Mouse (Mus musculus) thymus, postnatal 36 days (tissue): ENCODE measurements around the gene Actr1a.
A peak's percentile ranks its signal among the peaks of the same experiment; 100 is the strongest.

Experiments used
- DNase-seq, 2 experiments: peaks; one replicate each; pipeline ENCODE4 v3.0.0; 2022; ENCODE audit warnings: mixed read lengths in 2 of 2

The Actr1a gene

DNA sequence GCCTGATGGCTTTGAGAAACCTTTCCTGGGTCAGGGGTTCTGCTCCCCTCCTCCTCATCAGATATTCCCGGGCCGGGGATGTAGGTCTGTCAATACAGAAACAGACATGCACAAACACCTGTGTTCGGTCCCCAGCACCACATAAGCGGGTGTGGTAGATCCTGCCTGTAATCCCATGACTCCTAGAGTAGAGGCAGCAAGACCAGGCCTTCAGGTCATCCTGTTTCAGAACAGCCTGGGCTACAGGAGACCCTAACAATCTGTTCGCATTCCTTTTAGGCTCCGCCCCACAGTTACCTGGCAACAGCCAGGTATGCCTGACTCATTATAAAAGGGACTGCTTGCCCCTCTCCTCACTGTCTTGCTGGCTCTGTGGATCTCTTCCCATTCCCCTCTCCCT lies 46.0 kb downstream of the Actr1a start:
- no peak for DNase-seq

DNA sequence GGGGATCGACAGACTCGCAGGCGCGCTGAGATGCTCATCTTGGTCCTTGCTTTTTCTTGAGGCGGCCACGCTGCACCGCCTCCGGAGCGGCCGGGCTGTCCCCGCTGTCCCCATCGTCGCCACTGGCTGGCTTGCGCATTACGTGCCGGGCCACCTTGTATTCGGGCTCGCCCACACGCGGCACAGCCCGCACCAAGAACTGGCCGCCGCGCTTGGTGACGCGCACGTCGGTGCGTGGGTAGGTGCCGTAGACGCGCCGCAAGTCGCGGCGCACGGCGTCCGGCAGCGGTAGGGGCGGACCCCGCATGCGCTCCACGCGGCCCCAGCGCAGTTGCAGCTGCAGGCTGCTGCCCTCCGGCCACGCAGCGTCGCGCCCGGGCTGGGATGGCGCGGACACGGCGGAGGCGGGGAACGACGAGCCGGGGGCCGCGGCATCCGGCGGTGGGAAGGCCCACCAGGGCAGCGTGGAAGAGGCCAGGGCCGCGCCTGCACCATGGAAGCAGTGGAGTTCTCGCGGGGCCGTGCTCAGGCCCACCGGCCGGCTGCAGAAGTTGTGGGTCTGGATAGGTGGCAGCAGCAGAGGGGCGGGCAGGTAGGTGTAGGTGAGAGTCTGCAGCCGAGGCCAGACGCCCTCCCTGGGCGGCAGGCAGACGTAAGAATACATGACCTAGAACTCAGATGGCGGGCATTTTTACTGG lies 46.6 kb downstream of the Actr1a start:
- DNase-seq: peak in 1 of 2 experiments; percentile 33

DNA sequence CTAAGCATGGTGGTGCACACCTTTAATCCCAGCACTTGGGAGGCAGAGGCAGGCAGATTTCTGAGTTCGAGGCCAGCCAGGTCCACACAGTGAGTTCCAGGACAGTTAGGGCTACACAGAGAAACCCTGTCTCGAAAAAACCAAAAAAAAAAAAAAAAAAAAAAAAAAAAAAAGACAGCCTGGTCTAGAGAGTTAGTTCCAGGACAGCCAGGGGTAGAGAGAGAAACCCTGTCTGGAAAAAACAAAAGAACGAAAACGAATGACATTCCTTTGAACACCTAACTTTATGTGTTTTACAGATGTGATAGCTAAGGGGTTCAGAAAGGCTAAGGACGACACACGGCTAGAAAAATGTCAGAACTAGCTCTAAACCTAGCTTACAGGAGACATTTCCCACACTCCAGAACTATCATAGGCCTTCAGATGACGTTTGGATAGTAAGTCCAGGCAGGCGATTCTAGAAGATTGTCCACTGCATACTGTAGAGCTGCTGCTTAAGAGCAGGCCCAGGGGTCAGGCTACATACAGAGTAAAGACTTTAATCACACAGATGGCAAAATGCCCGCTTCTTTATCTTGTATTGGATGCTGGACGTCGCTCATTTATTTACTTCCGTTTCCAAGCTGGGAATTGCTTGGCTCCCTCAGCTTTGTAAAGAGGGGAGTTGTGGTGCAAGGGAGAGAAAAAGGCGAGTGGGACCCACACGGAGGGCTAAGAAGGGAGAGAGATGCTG lies 47.4 kb downstream of the Actr1a start:
- DNase-seq: no peak

- DNase-seq: no peak
These were observed 48.4 kb downstream of the Actr1a start for GRCm38 (mm10) chr19:46347146-46347545.

DNA sequence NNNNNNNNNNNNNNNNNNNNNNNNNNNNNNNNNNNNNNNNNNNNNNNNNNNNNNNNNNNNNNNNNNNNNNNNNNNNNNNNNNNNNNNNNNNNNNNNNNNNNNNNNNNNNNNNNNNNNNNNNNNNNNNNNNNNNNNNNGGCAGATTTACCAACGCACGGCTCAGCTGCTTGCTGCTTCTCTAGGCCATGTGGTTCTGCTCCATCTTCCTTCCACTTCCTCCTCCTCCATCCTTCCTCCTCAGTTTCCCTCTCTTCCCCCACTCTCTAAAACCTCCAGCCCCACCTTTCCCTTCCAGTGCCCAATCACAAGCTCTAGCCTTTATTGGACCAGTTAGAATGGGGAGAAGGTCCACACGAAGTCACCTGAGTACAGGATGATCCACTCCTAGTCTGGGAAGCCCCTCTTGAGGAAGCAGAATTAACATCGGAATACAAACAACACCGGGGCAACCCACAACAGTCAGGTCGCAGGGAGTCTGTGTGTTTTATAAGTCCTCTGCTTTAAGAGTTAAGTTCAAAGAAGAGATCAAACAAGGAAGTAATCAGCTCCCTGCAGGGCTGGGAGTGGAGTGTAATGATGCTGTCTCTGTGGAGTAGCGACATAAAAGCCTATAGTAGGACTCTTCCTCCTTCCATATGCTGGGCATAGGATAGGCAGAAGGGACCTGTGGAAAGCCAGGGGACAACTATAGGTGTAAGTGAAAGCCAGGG lies 50.7 kb downstream of the Actr1a start:
- no peak for DNase-seq

- no peak for DNase-seq
These were observed 56.1 kb downstream of the Actr1a start for GRCm38 (mm10) chr19:46339287-46339971.

DNA sequence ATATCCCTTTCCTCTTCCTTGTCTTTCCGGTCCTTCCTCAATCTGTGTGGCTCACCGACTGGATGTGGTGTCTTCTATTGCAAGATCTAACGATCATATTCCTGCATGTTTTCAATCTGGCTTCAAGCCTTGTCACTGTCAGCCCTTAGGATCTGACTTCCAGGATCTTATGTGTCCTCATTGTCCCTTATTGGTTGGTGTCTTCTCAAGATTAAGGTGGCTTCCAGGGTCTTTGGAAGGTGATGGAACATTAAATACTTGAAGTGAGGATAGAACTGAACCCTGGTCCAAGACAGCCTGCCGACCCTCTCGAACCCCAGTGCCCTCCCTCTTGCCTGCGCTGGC lies 56.6 kb downstream of the Actr1a start:
- DNase-seq: no peak

DNA sequence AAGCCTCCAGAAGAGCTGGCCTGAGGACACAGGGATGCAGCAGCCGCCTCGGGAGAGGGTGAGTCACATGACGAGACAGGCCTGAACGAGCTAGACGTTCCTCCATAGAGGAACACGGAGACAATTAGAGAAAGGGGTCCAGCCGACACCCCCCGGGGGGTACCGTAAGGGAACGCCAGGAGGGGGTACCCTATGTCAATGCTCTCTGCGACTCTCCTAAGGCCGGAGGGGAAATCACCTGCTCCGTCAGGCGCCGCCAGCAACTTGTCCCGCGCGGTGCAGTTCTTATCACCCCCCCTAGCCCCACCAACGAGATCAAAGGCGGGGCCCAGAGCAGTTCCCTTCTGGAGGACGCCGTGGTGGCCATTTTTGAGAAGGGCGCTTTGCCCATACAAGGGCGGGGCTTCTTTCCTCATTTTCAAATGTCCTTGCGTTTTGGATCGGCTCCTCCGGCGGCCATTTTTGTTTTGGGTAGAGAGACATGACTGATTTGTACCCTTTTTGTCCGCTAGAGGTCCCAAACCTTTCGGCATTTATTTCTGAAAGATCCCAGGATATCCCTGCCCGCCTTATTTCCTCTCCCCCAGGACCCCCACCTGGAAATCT lies 57.1 kb downstream of the Actr1a start, which contains the start of gene Cuedc2:
Gene Cuedc2 (minus strand): TSS at position 372 of the 606 bp plus-strand sequence.
- peak; percentile 95 to 97 for DNase-seq

- no peak for DNase-seq
These were observed 57.7 kb downstream of the Actr1a start for GRCm38 (mm10) chr19:46337719-46338330.

- no peak for DNase-seq
These were observed 61.6 kb downstream of the Actr1a start for GRCm38 (mm10) chr19:46333906-46334305.

DNA sequence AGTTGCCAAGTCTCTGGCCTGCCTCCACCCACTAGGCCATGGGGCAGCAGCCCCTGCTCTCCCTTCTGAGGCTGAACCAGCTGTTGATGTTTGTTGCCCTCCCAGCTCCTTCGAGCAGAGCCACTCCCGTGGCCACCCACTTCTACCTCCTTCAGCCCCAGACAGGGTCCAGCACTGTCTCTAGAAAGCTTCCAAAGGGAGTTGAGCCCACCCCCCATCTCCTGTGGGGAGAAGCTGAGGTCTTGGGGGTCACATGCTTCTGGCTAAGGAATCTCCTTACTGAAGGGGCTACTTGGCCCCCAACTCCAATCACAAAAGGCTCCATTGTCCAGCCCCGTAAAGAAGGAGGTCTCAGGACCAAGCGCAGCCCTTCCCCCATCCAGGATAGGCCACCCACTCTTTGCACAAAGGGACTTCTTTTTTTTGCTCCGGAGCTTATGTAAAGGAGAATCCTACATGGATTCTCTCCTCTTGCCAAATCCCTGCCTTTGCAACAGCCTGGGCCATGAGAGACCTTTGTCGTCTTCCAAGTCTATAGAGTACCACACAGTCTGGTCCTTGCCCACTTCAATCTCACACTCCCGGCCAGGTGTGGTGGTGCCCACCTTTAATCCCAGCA lies 62.7 kb downstream of the Actr1a start:
- no peak for DNase-seq

DNA sequence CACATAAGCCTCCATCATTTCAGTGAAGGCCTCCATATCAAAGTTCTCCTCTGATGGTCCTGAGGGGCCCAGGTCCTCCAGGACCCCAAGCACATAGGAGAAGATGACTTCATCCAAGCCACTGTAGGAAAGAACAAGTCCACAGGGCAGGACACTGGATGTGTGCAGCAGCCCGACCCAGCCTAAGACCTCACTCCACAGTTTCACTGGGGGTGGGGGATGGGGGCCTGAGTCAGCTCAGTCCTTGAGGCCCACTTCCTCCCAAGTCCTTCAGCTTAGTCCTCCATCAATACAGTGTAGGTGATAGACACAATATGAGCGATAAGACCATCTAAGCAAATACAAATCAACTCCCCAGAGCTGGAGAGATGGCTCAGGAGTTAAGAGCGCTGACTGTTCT lies 63.6 kb downstream of the Actr1a start:
- no peak for DNase-seq

GRCm38 (mm10) chr19:46331326-46331725 lies 64.2 kb downstream of the Actr1a start:
- no peak for DNase-seq

DNA sequence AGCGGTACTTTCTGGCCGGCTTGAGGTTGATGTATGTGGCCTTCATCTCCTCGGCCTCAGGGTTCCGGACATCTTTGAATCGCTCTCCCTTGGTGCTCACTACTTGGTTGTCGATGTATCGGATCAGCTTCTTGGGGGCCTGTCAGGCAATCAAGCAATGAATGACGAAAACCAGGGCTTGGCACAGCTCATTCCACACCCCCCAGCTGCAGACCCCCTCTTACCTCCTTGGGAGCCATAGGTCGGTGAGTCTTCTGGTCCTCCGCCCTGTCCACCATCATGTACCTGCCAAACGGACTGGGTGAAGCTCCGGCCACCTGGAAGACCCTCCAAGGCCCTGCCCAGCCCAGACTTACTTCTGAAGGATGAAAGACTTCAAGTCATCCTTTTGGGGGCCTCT lies 64.9 kb downstream of the Actr1a start:
- DNase-seq: no peak

DNA sequence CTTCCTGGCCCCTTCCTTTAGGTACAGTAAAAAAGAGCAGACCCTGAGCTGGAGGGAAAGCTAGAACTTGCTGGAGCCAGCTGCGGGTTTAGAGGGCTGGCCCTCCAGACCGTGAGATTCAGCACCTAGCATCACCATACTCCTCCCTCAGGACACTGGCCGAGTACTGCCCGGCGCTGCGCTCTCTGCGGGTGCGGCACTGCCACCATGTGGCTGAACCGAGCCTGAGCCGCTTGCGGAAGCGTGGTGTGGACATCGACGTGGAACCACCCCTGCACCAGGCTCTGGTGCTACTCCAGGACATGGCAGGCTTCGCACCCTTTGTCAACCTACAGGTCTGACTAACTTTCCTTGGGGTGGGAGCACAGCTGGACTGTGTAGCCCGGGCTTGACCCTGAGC lies 65.6 kb downstream of the Actr1a start:
- peak; percentile 52 to 54 for DNase-seq

GRCm38 (mm10) chr19:46329031-46329641 lies 66.4 kb downstream of the Actr1a start:
- no peak for DNase-seq

DNA sequence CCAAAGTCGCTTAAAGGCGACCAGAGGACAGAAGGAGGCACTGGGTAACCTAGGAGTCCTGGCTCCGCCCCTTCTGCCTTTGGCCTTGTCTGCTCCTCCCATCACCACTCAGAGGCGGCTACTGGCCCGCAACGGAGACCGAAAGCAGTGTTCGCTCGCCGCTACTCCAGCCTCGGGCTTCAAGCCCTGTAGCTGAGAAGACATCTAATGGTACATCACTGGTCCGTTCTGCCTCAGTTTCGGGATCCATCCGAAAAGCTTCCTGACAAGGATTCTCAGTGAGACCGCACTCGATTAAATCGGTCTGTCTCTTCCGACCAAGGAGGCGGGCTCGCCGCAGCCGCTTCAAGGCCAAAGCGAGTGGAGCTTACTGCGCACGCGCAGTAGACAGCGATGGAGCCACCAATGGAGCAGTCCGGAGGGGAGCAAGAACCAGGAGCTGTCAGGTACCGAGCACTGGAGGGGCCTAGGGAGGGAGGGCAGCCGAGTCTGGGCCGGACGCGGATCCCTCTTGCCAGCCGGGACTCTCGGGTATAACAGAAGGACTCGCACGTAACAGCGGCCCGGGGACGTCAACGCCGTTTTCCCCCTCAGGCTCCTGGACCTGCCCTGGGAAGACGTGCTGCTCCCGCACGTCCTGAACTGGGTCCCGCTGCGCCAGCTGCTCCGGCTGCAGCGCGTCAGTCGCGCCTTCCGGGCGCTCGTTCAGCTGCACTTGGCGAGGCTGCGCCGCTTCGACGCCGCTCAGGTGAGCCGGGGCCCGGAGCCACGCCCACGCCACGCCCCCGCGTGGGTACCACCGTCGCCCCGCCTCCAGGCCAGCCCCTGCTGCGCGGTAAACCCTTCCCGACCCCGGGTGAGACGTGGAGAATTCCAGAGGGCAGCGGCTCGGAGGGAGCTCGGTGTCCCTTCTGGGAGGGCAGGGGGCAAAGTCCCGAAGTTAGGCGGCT lies 67.2 kb downstream of the Actr1a start, which contains the start of gene Fbxl15:
Gene Fbxl15 (plus strand): TSS at position 104 of the 950 bp plus-strand sequence.
- DNase-seq: peak; percentile 85 to 88

GRCm38 (mm10) chr19:46327531-46328064 lies 68.0 kb downstream of the Actr1a start:
- no peak for DNase-seq
